Mouse (Mus musculus) 3T3-L1 (cell line): ENCODE data around the gene Prpsap2.

Experiments used
- DNase-seq: peaks from one replicate; pipeline ENCODE4 v3.0.0-alpha.2; 2015; ENCODE audit warnings: low read depth, low spot score

Prpsap2 gene

DNA sequence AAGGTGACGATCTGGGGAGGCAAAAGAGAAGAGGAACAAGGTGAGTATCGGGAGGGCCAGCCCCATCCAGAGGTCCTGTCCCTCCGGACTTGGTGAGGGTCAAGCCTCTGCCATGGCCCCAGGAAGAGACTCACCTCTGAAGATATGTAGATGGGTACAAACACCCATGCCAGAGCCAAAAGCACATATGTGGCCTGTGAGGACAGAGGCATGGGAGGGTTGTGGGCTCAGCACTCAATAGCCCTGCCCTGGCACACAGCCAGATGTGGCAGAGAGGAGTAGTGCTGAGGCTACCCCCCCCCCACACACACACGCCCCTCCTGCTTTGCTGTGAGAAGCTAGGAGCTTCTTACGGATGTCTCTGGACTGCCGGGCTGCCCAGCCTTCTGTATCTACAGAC is 46.8 kb downstream of the Prpsap2 start:
- no peak for DNase-seq

- peak; percentile 92 for DNase-seq
Measured at GRCm38 (mm10) chr11:61714346-61715117, 47.4 kb downstream of the Prpsap2 start.

DNA sequence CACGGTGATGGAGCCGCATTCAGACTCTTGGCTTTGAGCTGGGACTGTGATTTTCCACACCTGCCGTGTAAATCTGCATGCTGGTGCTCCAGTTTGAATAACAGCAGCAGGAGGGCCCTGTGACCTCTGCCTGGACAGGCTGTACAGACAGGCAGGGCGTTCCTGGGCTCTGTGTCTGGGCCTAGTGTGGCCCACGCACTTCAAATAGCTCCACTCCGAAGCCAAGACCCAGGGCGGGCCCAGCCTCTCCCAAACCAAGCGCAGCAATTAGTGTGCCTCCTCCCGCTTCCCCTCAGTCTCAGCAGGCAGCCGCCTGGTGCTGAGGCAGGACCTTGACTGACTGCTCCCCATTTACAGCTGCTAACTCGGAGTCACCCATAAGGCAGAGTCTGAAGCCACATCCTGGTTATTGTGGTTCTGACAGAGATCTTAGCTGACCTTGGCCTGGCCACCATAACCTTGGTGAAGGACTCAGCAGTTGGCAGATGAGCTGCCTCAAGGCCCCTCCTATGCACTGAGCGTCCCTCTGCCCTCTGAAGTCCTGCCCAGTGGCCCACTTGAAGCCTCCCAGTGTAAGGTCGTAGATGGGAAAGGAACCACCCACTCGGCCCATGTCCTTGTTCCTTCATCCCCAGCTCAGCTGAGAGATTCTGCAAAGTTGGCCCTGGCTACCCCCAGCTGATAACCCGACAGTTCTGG is 48.6 kb downstream of the Prpsap2 start:
- DNase-seq, result no peak

GRCm38 (mm10) chr11:61708928-61709327 is 53.0 kb downstream of the Prpsap2 start:
- no peak for DNase-seq

GRCm38 (mm10) chr11:61706232-61706631 is 55.7 kb downstream of the Prpsap2 start:
- DNase-seq, result no peak

- no peak for DNase-seq
Measured at GRCm38 (mm10) chr11:61705581-61705980, 56.3 kb downstream of the Prpsap2 start.

DNA sequence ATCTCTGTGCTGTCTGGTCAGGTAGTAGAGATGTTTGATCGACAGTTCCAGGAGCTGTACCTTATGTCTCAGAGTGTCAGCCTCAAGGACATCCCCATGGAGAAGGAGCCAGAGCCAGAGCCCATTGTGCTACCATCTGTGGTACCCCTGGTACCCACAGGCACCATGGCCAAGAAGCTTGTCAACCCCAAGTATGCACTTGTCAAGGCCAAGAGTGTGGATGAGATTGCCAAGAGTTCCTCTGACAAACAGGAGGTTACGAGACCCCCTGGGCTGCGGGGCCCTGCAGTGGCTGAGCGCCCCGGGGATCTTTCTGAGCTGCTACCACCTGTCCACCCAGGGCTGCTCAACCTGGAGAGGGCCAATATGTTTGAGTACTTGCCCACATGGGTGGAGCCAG is 59.4 kb downstream of the Prpsap2 start:
- no peak for DNase-seq

GRCm38 (mm10) chr11:61701696-61702095 is 60.2 kb downstream of the Prpsap2 start:
- DNase-seq, result no peak

DNA sequence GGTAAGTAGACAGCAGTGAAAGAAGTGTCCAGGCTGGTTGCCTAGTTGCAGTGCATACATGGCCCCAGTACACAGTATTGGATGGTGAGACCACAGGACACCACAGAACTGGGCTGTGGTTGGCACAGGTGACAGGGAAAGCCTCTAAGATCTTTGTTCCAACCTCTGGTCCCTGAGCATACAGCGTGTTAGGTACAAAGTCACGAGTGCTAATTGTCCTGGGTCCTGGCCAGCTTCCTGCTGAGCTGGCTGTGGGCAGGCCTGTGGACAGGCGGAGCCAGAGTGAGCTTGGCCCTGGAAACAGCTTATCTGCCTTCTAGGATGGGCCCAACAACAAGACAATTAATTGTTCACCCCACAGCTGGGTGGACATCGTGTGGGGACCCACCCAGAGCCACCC is 62.0 kb downstream of the Prpsap2 start:
- DNase-seq, result peak; percentile 49

GRCm38 (mm10) chr11:61699460-61699859 is 62.4 kb downstream of the Prpsap2 start:
- no peak for DNase-seq

DNA sequence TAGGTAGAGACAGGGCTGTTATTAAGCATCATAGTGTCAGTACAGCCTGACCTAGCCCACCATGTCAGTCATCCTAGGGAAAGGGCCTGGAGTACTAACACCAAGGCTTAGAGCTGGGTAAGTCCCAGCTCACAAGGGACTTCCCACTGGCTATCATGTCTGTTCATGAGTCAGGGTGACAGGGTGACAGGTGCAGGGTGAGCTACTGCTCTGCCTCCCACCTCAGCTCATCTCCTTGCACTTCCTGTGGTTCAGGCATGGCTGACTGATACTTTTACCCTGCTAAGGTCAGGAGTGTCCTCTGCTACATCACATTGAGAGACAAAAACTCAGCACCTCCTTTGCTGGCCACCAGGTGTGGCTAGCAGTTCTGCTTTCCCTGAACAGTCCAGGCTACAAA is 63.0 kb downstream of the Prpsap2 start:
- DNase-seq, result peak; percentile 28

- no peak for DNase-seq
Measured at GRCm38 (mm10) chr11:61692996-61693395, 68.9 kb downstream of the Prpsap2 start.

DNA sequence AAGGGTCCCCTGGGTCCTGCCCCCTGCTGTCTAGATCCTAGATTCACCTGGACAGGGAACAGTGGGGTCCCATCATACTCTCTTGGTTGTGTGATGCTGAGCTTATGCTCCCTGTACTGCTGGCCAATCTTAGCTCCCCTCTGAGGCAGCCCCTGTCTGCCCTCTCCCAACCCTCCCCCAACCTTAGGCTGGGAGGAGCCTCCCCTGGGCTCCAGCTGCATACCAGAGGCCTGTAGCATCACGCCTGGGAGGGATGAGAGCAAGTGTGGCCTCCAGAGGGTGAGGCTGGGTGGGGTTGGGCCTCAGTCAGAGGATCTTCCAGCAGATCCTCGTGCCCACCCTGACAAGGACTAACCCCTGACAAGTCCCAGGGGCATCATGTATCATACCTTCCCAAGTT is 74.3 kb downstream of the Prpsap2 start:
- DNase-seq, result peak; percentile 75

- DNase-seq, result peak; percentile 77
Measured at GRCm38 (mm10) chr11:61686906-61687453, 74.9 kb downstream of the Prpsap2 start.

GRCm38 (mm10) chr11:61686141-61686540 is 75.7 kb downstream of the Prpsap2 start:
- DNase-seq, result no peak

DNA sequence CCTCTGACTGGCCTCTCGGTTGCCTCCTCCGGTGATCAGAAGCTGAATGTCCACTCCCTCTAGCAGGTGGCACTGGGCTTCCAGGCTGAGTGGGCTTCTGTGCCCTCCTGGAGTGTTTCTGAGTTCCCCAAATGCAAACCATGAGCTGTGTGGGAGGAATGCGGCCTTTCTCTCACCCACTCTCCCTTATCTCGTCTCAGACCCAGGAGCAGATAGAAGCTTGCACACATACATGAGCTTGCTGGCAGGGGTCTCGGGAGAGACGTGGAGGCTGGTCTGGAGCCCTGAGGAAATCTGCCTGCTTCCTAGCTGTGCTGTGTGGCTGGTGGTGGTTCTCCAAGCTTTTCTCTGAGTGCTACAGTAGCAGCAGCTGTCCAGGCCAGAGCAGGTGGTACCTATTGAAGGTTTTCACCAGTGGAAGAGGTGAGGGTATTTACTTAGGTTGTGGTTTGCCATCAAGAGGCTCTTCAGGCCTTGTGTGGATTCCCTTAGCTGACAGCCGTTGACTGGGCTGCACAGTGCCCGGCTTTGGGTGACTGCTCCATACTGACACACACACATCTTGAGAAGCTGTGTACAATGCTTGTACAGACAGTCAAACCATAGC is 76.7 kb downstream of the Prpsap2 start:
- DNase-seq, result no peak

GRCm38 (mm10) chr11:61683907-61684731 is 77.8 kb downstream of the Prpsap2 start, which contains the start of gene Fam83g:
Gene Fam83g (plus strand): TSS chr11:61684091.
- DNase-seq, result no peak
